Mouse (Mus musculus) WW6 (cell line): ENCODE data around the gene Fitm1.

Experiments used
- DNase-seq: peaks from one replicate; pipeline ENCODE4 v3.0.0-alpha.2; 2013; ENCODE audit warnings: low read depth, low spot score

Fitm1 gene

GRCm38 (mm10) chr14:55575302-55575701 is at the start of gene Fitm1:
TSS of gene Fitm1 (plus strand) at chr14:55575617.
- DNase-seq, result no peak

DNA sequence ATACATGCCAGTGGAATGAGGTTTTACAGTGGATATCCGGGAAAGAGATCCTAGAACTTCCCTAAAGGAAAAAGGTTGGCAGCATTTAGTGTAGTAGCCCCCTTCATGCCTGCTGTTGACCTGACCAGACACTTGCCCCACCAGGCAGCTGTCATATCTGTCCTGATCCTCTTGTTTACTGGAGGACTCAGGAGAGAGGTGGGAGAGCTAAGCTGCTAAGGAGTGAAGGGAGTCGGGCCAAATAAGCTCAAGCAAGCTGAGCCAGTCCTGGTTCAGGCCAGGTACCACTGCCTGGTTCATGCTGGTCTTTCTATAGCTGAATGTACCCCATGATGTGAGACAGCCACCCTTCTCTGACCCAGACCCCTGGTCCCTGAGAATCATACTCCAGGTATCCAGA is 48.7 kb upstream of the Fitm1 start:
- no peak for DNase-seq

GRCm38 (mm10) chr14:55527940-55528339 is 47.5 kb upstream of the Fitm1 start:
- no peak for DNase-seq

DNA sequence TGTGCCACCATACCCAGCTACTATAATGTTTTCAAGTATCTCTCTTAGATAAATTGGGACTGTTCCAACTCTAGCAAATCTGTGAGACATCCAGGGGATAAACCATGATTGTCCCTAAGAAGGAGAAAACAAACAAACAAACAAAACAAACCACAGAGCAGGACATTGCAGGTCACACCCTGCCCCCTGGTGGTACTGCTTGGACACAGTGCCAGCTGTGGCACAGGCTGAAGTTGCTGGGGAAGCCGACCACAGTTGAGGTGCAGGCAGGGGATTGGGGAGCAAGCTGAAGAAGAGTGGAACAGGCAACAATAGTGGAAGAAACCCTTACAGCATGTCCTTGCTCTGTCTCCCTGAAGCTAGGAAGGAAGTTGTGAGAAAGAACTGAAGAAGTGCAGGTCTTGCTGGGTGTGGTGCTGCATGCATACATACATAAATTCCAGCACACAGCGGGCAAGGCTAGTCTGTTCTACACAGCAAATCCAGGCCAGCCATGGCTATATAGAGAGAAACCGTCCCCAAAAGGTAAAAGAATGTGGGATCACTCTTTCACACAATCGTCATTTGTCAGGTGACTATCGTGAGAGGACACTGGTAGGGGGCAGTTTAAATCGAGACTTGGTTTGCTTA is 39.2 kb upstream of the Fitm1 start:
- DNase-seq, result no peak

GRCm38 (mm10) chr14:55540067-55540786 is 35.2 kb upstream of the Fitm1 start, which contains the start of gene Pck2:
TSS of gene Pck2 (plus strand) at chr14:55540266.
- DNase-seq, result peak; percentile 67

GRCm38 (mm10) chr14:55540787-55541321 is 34.6 kb upstream of the Fitm1 start:
- no peak for DNase-seq

DNA sequence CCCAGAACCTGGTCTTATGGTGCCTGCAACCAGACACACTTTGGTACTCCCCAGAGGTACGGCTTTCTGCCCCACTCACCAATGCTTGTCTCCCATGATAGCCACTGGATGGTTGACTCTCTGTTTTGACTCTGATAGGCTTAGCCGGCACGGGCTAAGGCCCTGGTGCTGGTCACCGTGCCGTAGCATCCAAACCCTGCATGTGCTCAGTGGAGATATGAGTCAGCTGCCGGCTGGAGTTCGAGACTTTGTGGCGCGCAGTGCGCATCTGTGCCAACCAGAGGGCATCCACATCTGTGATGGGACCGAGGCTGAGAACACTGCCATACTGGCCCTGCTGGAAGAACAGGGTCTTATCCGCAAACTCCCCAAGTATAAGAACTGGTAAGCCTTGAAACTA is 33.1 kb upstream of the Fitm1 start:
- DNase-seq, result no peak

DNA sequence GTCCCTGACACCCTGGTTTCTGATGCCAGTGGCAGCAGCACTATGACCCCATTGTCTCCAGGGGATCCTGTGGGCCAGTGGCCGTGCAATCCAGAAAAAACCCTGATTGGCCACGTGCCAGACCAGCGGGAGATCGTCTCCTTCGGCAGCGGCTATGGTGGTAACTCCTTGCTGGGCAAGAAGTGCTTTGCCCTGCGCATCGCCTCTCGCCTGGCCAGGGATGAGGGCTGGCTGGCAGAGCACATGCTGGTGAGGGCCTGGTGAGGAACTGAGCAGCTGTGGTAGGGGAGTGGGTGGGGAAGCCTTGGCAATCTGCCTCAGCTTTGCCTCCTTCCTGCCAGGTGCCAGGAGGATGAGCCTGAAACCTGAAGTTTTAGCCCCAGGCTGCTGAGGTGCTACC is 31.1 kb upstream of the Fitm1 start:
- DNase-seq, result no peak

DNA sequence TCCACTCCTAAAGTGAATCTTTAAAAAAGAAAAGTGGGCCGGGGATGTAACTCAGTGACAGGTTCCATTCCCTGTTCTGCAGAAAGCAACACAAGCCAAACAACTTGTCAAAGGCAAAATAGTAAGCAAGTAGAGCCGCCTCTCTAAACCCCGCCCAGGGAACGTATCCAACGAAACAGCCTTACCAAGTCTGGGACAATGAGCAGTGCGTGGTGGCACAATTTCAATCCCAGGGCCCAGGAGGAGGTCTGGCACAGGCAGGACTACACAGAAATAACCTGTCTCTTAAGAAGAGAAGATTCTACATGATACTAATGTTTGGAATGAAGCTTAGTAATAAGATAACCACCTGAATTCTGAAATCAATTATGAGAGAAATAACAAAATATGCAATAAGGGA is 25.2 kb upstream of the Fitm1 start:
- DNase-seq, result no peak

DNA sequence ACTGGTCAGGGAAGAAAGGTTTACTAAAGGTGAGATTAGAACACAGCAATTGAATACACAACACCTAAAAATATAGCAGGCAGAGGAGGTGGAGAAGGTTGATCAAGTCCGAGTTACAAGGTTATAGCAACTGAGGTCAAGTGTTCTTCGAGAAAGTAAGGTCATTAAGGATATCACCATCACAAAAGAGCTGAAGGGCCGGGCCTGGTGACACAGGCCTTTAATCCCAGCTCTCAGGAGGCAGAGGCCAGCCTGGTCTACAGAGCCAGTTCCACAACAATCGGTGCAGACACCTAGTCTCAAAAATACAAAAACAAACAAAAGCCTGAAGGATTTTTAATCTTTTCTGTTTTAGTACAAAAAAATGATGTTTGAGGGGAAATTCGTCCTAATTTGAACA is 24.1 kb upstream of the Fitm1 start:
- DNase-seq, result no peak

GRCm38 (mm10) chr14:55551794-55552193 is 23.6 kb upstream of the Fitm1 start:
- DNase-seq, result no peak

GRCm38 (mm10) chr14:55554635-55555034 is 20.8 kb upstream of the Fitm1 start:
- no peak for DNase-seq

DNA sequence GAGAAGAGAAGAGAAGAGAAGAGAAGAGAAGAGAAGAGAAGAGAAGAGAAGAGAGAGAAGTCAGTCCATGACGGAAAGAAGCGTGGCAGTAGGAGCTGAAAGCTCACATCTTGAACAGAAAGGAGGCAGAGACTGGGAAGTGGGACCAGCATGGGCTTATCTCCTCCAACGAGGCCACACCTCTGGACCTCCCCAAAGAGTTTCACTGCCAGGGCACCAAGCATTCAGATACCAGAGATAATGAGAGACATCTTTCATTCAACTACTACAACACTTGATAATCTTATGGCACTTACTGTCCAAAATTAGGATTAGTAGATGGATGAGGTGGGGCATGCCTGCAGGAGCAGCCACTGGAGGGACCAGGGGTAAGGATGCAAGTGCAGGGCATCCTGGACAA is 19.6 kb upstream of the Fitm1 start:
- DNase-seq, result no peak

DNA sequence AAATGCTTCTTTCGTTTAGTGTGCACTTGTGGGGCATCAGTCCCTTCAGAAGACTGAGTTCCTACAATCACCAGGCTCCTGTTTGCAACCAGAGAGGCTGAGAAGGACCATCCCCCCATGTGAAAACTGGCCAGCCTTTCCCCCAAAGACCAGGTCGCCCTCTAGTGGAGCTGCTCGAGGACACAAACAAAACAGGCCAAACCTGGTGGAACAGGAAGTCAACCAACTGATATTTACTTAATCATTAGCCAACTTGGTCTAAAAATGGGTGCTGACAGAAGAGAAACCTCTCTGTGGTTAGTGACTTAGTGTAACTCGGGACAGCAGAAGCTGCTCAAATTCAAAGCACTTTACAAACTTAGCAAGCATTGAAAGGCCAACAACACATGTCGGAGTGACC is 18.4 kb upstream of the Fitm1 start:
- no peak for DNase-seq

GRCm38 (mm10) chr14:55557587-55557986 is 17.8 kb upstream of the Fitm1 start:
- no peak for DNase-seq

GRCm38 (mm10) chr14:55558740-55559448 is 16.5 kb upstream of the Fitm1 start:
- DNase-seq, result no peak

DNA sequence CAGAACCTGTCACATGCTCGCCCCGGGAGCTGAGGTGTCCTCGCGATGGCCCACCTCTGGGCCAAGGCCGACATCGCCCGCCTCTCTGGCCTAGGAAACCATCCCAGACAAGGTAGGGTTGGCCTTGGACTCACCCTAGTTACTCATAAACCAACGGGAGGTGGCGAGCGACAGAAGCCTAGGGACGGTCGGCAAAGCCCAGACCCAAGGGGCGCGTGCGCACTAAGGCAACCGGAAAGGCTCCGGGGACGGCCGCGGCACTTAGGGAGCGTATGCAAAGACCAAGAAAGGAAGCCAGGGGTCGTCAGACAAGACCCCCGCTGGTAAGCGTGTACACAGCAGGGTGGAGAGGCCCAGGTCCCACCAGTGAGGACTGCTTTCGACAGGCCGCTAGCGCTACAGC is 15.6 kb upstream of the Fitm1 start, which contains the start of gene Dcaf11:
Dcaf11 (plus strand) TSS at position 208 of the 403 bp plus-strand sequence.
- DNase-seq, result peak; percentile 94

- DNase-seq, result peak; percentile 98
These were observed 15.0 kb upstream of the Fitm1 start, which contains the start of gene A730061H03Rik for GRCm38 (mm10) chr14:55560202-55561073. TSS of gene A730061H03Rik (minus strand) at chr14:55560406.

DNA sequence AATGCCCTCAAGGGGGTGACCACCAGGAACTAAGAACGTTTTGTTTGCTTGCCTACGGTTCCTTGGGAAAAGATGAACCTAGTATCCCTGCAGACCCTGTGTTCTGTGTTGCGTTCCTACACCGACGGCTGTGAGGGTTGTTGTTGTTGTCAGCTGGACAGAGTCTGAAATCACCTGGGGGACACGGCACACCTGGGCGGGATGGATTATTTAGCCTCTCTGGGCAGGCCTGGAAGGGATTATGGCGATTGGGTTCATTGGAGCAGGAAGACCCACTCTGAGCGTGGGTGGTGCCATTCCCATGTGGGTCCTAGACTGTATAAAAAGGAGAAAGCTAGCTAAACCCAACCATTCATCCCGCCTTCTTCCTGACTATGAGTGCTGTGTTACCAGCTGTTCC is 13.6 kb upstream of the Fitm1 start:
- DNase-seq, result no peak

- no peak for DNase-seq
These were observed 12.2 kb upstream of the Fitm1 start for GRCm38 (mm10) chr14:55563249-55563648.

DNA sequence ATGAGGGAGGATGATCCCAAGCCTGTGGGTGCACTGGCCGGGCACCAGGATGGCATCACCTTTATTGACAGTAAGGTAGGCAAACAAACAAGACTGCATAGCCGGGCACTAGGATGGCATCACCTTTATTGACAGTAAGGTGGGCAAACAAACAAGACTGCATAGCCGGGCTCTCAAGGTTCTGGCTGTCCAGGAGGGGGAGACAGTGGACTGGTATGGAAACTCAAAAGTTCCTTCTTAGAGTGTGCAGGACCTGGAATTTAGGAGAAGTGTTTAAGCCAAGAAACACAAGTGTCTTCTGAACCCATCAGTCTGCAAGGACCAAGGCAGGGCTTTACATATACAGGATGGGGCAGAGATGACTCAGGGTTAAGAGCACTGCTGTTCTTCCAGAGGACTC is 9.7 kb upstream of the Fitm1 start:
- DNase-seq, result no peak
